Mouse (Mus musculus) CH12.LX (cell line): ENCODE results near the gene Rpl34. TPM values are rescaled to one million over a fixed set of nuclear protein-coding genes. Genes with fewer than 3 reads are reported as not detected.

ENCODE experiments used
- DNase-seq: peaks from one replicate; pipeline ENCODE4 v3.0.0-alpha.2; 2013; ENCODE audit errors: extremely low read depth
- H3K27ac ChIP-seq: 2 replicates; pipeline ENCODE4 v1.5.1; 2012; ENCODE audit warnings: low read depth, mild to moderate bottlenecking, control low read depth, moderate library complexity; ENCODE audit not compliant: insufficient read depth
- H3K27me3 ChIP-seq: replicated peaks from 2 replicates; pipeline ENCODE3; 2012; ENCODE audit warnings: inconsistent platforms
- H3K36me3 ChIP-seq, 2 experiments: replicated peaks in 1 of 2; 2 replicates each; pipeline versions ENCODE3 to v1.6.1; 2012; ENCODE audit warnings: inconsistent platforms in 1 of 2, low read length in 1 of 2, mild to moderate bottlenecking in 1 of 2, mixed read lengths in 1 of 2, moderate library complexity in 1 of 2; ENCODE audit not compliant: control insufficient read depth in 1 of 2, insufficient read depth in 1 of 2
- H3K4me1 ChIP-seq, 2 experiments: 2 replicates each; pipeline ENCODE4 v1.6.1; 2012; ENCODE audit warnings: inconsistent platforms in 1 of 2, moderate library complexity in 1 of 2; ENCODE audit not compliant: insufficient read depth in 2 of 2, control insufficient read depth in 1 of 2
- H3K4me2 ChIP-seq: 2 replicates; pipeline ENCODE4 v1.6.1; 2012; ENCODE audit warnings: low read depth, mild to moderate bottlenecking, control low read depth; ENCODE audit not compliant: poor library complexity, insufficient read depth, severe bottlenecking
- H3K4me3 ChIP-seq, 3 experiments: fragments of 150-350 bp in 1 of 3; sonication (generic) in 1 of 3; replicated peaks in 1 of 3; 2 replicates each; pipeline versions ENCODE3 to v1.5.1; 2011 to 2012; ENCODE audit warnings: low read depth in 2 of 3, low read length in 2 of 3, mild to moderate bottlenecking in 2 of 3, moderate library complexity in 2 of 3, control low read depth in 1 of 3, improper control_type of control experiment in 1 of 3, inconsistent platforms in 1 of 3, mixed read lengths in 1 of 3; ENCODE audit not compliant: poor library complexity in 1 of 3
- H3K79me2 ChIP-seq: replicated peaks from 2 replicates; pipeline ENCODE4 v1.6.1; 2012; ENCODE audit warnings: mild to moderate bottlenecking, moderate library complexity; ENCODE audit not compliant: control insufficient read depth, poor library complexity, insufficient read depth, severe bottlenecking; ENCODE audit errors: extremely low read depth
- H3K9ac ChIP-seq: 2 replicates; pipeline ENCODE4 v1.6.1; 2012; ENCODE audit warnings: low read depth, mild to moderate bottlenecking, control low read depth, moderate library complexity; ENCODE audit not compliant: insufficient read depth
- H3K9me3 ChIP-seq: replicated peaks from 2 replicates; pipeline ENCODE3; 2012; ENCODE audit warnings: low read length, inconsistent platforms, mixed read lengths
- BHLHE40 ChIP-seq: IDR thresholded peaks from 2 replicates; pipeline ENCODE4 v1.6.1; 2011; ENCODE audit warnings: mild to moderate bottlenecking, low read depth, low read length, improper control_type of control experiment
- E2F4 ChIP-seq: IDR thresholded peaks from 2 replicates; pipeline ENCODE4 v1.6.1; 2011; ENCODE audit warnings: low read depth, low read length, improper control_type of control experiment; ENCODE audit not compliant: insufficient replicate concordance
- ELF1 ChIP-seq: IDR thresholded peaks from 2 replicates; pipeline ENCODE4 v1.6.1; 2014; ENCODE audit warnings: low read depth, mild to moderate bottlenecking, inconsistent platforms, low read length, improper control_type of control experiment
- ETS1 ChIP-seq: conservative IDR thresholded peaks from 2 replicates; pipeline ENCODE4 v1.6.1; 2012; ENCODE audit warnings: low read depth, mild to moderate bottlenecking, inconsistent platforms, low read length, improper control_type of control experiment, moderate library complexity
- GABPA ChIP-seq: IDR thresholded peaks from 2 replicates; pipeline ENCODE4 v1.6.1; 2012; ENCODE audit warnings: low read depth, low read length, improper control_type of control experiment, inconsistent platforms; ENCODE audit not compliant: insufficient replicate concordance
- HCFC1 ChIP-seq: IDR thresholded peaks from 2 replicates; pipeline ENCODE4 v1.6.1; 2012; ENCODE audit warnings: low read depth, mild to moderate bottlenecking, inconsistent platforms, low read length, improper control_type of control experiment
- JUN ChIP-seq: IDR thresholded peaks from 2 replicates; pipeline ENCODE4 v1.6.1; 2011; ENCODE audit warnings: low read depth, mild to moderate bottlenecking, low read length, improper control_type of control experiment, moderate library complexity; ENCODE audit not compliant: insufficient read depth
- MAX ChIP-seq: IDR thresholded peaks from 2 replicates; pipeline ENCODE4 v1.6.1; 2011; ENCODE audit warnings: low read length, improper control_type of control experiment
- MEF2A ChIP-seq: IDR thresholded peaks from 2 replicates; pipeline ENCODE4 v1.6.1; 2014; ENCODE audit warnings: low read depth, mild to moderate bottlenecking, inconsistent platforms, low read length, improper control_type of control experiment, borderline replicate concordance
- NELFE ChIP-seq: IDR thresholded peaks from 2 replicates; pipeline ENCODE4 v1.6.1; 2011; ENCODE audit warnings: low read depth, low read length, improper control_type of control experiment
- NRF1 ChIP-seq: IDR thresholded peaks from 2 replicates; pipeline ENCODE4 v1.6.1; 2014; ENCODE audit warnings: low read depth, mild to moderate bottlenecking, inconsistent platforms, low read length, improper control_type of control experiment, moderate library complexity
- PAX5 ChIP-seq: IDR thresholded peaks from 2 replicates; pipeline ENCODE4 v1.6.1; 2012; ENCODE audit warnings: low read length, inconsistent platforms, mixed read lengths
- POLR2A ChIP-seq: IDR thresholded peaks from 2 replicates; pipeline ENCODE4 v1.6.1; 2011; ENCODE audit warnings: low read depth, mild to moderate bottlenecking, improper control_type of control experiment, low read length
- POLR2AphosphoS2 ChIP-seq: IDR thresholded peaks from 2 replicates; pipeline ENCODE4 v1.6.1; 2011; ENCODE audit warnings: low read depth, low read length, improper control_type of control experiment
- RAD21 ChIP-seq: IDR thresholded peaks from 2 replicates; pipeline ENCODE4 v1.6.1; 2011; ENCODE audit warnings: low read depth, mild to moderate bottlenecking, low read length, improper control_type of control experiment, moderate library complexity
- SMC3 ChIP-seq: IDR thresholded peaks from 2 replicates; pipeline ENCODE4 v1.6.1; 2011; ENCODE audit warnings: low read depth, low read length, improper control_type of control experiment
- TBP ChIP-seq: conservative IDR thresholded peaks from 2 replicates; pipeline ENCODE4 v1.6.1; 2011; ENCODE audit warnings: low read depth, low read length, improper control_type of control experiment
- USF2 ChIP-seq: conservative IDR thresholded peaks from 2 replicates; pipeline ENCODE4 v1.6.1; 2011; ENCODE audit warnings: low read depth, low read length, improper control_type of control experiment
- ZMIZ1 ChIP-seq: IDR thresholded peaks from 2 replicates; pipeline ENCODE4 v1.6.1; 2012; ENCODE audit warnings: low read depth, mild to moderate bottlenecking, inconsistent platforms, low read length, improper control_type of control experiment
- ZNF384 ChIP-seq: IDR thresholded peaks from 2 replicates; pipeline ENCODE4 v1.6.1; 2012; ENCODE audit warnings: low read depth, low read length, improper control_type of control experiment, inconsistent platforms
- dilution Hi-C: fragments of 300-500 bp; cut with MboI; formaldehyde crosslinking; loops from 2 replicates; pipeline ENCODE4 v1.14.3; 2020; ENCODE audit warnings: low sequenced_read_pairs; ENCODE audit not compliant: extremely low pct_unique_long_range_greater_than_20kb, extremely low pct_ligation_motif_present
- in situ Hi-C: fragments of 300-500 bp; cut with MboI; formaldehyde crosslinking; loops from 3 replicates; pipeline ENCODE4 v1.14.3; 2019; ENCODE audit warnings: low sequenced_read_pairs, low pct_ligation_motif_present, low pct_unique_long_range_greater_than_20kb, mixed read lengths
- polyA plus RNA-seq: library from polyadenylated mRNA; unstranded; fragments of >175 nt; gene quantifications from 2 replicates; pipeline ENCODE4 v1.2.1, GENCODE M21; 2012; ENCODE audit warnings: low read depth; ENCODE audit not compliant: insufficient read length
- total RNA-seq, 2 experiments: library from RNA; depleted of rRNA; stranded (reverse); fragments of 300-350 nt in 1 of 2; fragments of >200 nt in 1 of 2; gene quantifications; 2 replicates each; pipeline ENCODE4 v1.2.3; 2012 to 2014

The Rpl34 gene
- total and polyA plus RNA-seq, 3 experiments = 1,701 to 3,001 (median 2,604) TPM

- no peak overlapping the region for H3K4me2 ChIP-seq
- H3K27me3 ChIP-seq = no peaks in the 10 kb centered on the region
- dilution Hi-C loops = no loop called here
- H3K4me3 ChIP-seq = no peak overlapping the region
- no peaks in the 10 kb centered on the region for H3K79me2 ChIP-seq
- no peak overlapping the region for H3K27ac ChIP-seq
- in situ Hi-C loops = no loop called here
- TF ChIP-seq MAX (no peak), SMC3 (no peak), BHLHE40 (no peak), RAD21 (no peak), ZNF384 (no peak), GABPA (no peak), NELFE (no peak), MEF2A (no peak), E2F4 (no peak), PAX5 (no peak)
- TF ChIP-seq, all 38 proteins: peak for 0
- peaks cover 9% of the 10 kb centered on the region for H3K9me3 ChIP-seq
- no peak overlapping the region for H3K9ac ChIP-seq
- no peak for DNase-seq
- no peaks in the 10 kb centered on the region for H3K36me3 ChIP-seq
- H3K4me1 ChIP-seq = no peaks in the 10 kb centered on the region
Measured at GRCm38 (mm10) chr3:130749206-130749605, 19.0 kb upstream of the Rpl34 start.

- Histone ChIP-seq H3K4me3 (no peak overlapping the region), H3K4me2 (no peak overlapping the region), H3K27me3 (no peaks in the 10 kb centered on the region), H3K79me2 (no peaks in the 10 kb centered on the region), H3K4me1 (no peaks in the 10 kb centered on the region), H3K27ac (no peak overlapping the region), H3K36me3 (no peaks in the 10 kb centered on the region), H3K9ac (no peak overlapping the region), H3K9me3 (peaks cover 9% of the 10 kb centered on the region)
- DNase-seq = no peak
- in situ Hi-C loops = no loop called here
- TF ChIP-seq NELFE = no peak
- dilution Hi-C loops = no loop called here
Measured at GRCm38 (mm10) chr3:130746673-130747619, 16.7 kb upstream of the Rpl34 start.

- H3K9me3 ChIP-seq = no peaks in the 10 kb centered on the region
Measured at GRCm38 (mm10) chr3:130737652-130738361, 7.6 kb upstream of the Rpl34 start.

More at GRCm38 (mm10) chr3:130737652-130738361, 7.6 kb upstream of the Rpl34 start:
- H3K9ac ChIP-seq = no peak overlapping the region
- no peak overlapping the region for H3K4me3 ChIP-seq
- H3K27ac ChIP-seq = no peak overlapping the region
- no peak for DNase-seq
- in situ Hi-C loops = loop anchor here (10.0 kb wide), 1 partner anchor 507 kb away; no protein-coding TSS in a partner anchor
- H3K4me2 ChIP-seq = no peak overlapping the region
- H3K36me3 ChIP-seq = no peaks in the 10 kb centered on the region
- H3K4me1 ChIP-seq = peaks cover 0 to 8% of the 10 kb centered on the region in 2 experiments; a peak in 2 of 4 replicates
- no peaks in the 10 kb centered on the region for H3K79me2 ChIP-seq
- H3K27me3 ChIP-seq = no peaks in the 10 kb centered on the region
- TF ChIP-seq TBP = no peak
- no peak for TF ChIP-seq POLR2A
- no peak for TF ChIP-seq ZNF384
- no peak for TF ChIP-seq SMC3
- no peak for TF ChIP-seq MAX
- TF ChIP-seq NRF1 = no peak
- TF ChIP-seq ELF1 = no peak
- TF ChIP-seq GABPA = no peak
- TF ChIP-seq POLR2AphosphoS2 = no peak
- TF ChIP-seq HCFC1 = no peak
- no peak for TF ChIP-seq USF2
- TF ChIP-seq ETS1 = no peak
- TF ChIP-seq E2F4 = no peak
- TF ChIP-seq ZMIZ1 = no peak
- TF ChIP-seq JUN = no peak
- dilution Hi-C loops = no loop called here
